Mouse (Mus musculus): ENCODE data around the gene Gm11168.
"Not testable (repeated sequence)": the region's sequence is repeated elsewhere in the genome, so short reads cannot be mapped to it uniquely, and the experiment has no call there.

- TF ChIP-seq TBP (conservative IDR thresholded peaks at IDR 0.05; ENCODE audit: low read depth, low read length); NELFE (IDR thresholded peaks at IDR 0.05; ENCODE audit: low read depth, low read length); POLR2A (IDR thresholded peaks at IDR 0.05; ENCODE audit: low read depth, low read length); E2F4 (IDR thresholded peaks at IDR 0.05; ENCODE audit: insufficient replicate concordance, low read depth, low read length); ETS1 (conservative IDR thresholded peaks at IDR 0.05; ENCODE audit: low read depth, low read length); USF1 (IDR thresholded peaks at IDR 0.05; ENCODE audit: low read depth, low read length); MYC (IDR thresholded peaks at IDR 0.05; ENCODE audit: low read depth, low read length); ZMIZ1 (IDR thresholded peaks at IDR 0.05; ENCODE audit: low read depth, low read length); CTCF (conservative IDR thresholded peaks at IDR 0.05 in 1 of 2, IDR thresholded peaks at IDR 0.05 in 1 of 2; ENCODE audit: low read depth in 2 of 2, low read length in 2 of 2); BHLHE40 (IDR thresholded peaks at IDR 0.05; ENCODE audit: low read depth, low read length): not testable (repeated sequence)
Observed at GRCm38 (mm10) chr9:3019835-3020727, 16.9 kb downstream of the Gm11168 start.
